Mouse (Mus musculus): ENCODE measurements around the gene Ifitm1. TPM values are rescaled to one million over a fixed set of nuclear protein-coding genes. Genes with fewer than 3 reads are reported as not detected.

The Ifitm1 gene
- polyA plus RNA-seq (2014; fragmentation: Nextera tagmentation; extraction: Ambion mirVana), result 5.6 and 8.1 TPM in 2 replicates

- WGBS, result 82% methylated on average over 4 of the region's 4 CpGs
- H3K4me3 ChIP-seq (ENCODE audit: low read depth, low read length), result no peak within 1 kb of the TSS
Measured at GRCm38 (mm10) chr7:140966921-140967320, at the start of gene Ifitm1. Gene Ifitm1 (plus strand): TSS chr7:140967221.

DNA sequence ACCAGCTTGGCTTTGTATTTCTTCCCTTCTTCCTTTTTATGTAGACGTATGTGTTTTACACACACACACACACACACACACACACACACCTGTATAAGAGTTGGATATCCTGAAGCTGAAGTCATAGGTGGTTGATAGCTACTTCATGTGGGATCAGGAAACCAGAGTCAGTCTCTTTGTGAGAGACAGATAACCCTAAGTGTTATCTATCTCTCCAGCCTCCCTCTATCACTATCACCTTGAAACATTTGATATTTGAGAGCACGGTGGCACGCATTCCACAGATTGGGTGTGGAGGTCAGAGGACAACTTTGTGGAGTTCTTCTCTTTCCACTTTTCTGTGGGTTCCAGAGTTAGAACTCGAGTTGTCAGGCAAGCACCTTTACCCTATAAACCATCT lies 47.1 kb upstream of the Ifitm1 start:
- ATAC-seq (replicated peaks; ENCODE audit: low FRiP score) (no peak), DNase-seq (ENCODE audit: low spot score) (no peak)
- H3K36me3 ChIP-seq (ENCODE audit: control insufficient read depth, insufficient read depth, low read length), result no peaks in the 10 kb centered on the region
- H3K9me3 ChIP-seq (ENCODE audit: control insufficient read depth, low read length), result no peaks in the 10 kb centered on the region
- WGBS, result 80% methylated on average over 4 of the region's 4 CpGs
- H3K4me1 ChIP-seq (replicated peaks; ENCODE audit: control insufficient read depth, insufficient read depth, low read length), result peaks cover 6% of the 10 kb centered on the region; the same call in 1 of the 2 replicates
- no peak overlapping the region for H3K9ac ChIP-seq (ENCODE audit: low read length)
- no peak overlapping the region for H3K4me3 ChIP-seq (ENCODE audit: low read depth, low read length)
- no peak overlapping the region for H3K4me2 ChIP-seq (ENCODE audit: low read depth, low read length, severe bottlenecking)
- no peak overlapping the region for H3K27ac ChIP-seq (ENCODE audit: low read depth, low read length)
- H3K27me3 ChIP-seq (ENCODE audit: control insufficient read depth, insufficient read depth, low read length), result peaks cover 49% of the 10 kb centered on the region

More at GRCm38 (mm10) chr7:140966921-140967320, at the start of gene Ifitm1:
- H3K27me3 ChIP-seq (ENCODE audit: control insufficient read depth, insufficient read depth, low read length), result no peaks in the 10 kb centered on the region; the same call in 1 of the 2 replicates
- no peak within 1 kb of the TSS for H3K9ac ChIP-seq (ENCODE audit: low read length)
- no peak for DNase-seq (ENCODE audit: low spot score)
- H3K36me3 ChIP-seq (ENCODE audit: control insufficient read depth, insufficient read depth, low read length), result no peaks in the 10 kb centered on the region
- no peak within 1 kb of the TSS for H3K27ac ChIP-seq (ENCODE audit: low read depth, low read length)
- peaks cover 6% of the 10 kb centered on the region; the same call in 1 of the 2 replicates for H3K4me1 ChIP-seq (replicated peaks; ENCODE audit: control insufficient read depth, insufficient read depth, low read length)
- no peaks in the 10 kb centered on the region for H3K9me3 ChIP-seq (ENCODE audit: control insufficient read depth, low read length)
- no peak for ATAC-seq (replicated peaks; ENCODE audit: low FRiP score)
- no peak within 1 kb of the TSS for H3K4me2 ChIP-seq (ENCODE audit: low read depth, low read length, severe bottlenecking)

DNA sequence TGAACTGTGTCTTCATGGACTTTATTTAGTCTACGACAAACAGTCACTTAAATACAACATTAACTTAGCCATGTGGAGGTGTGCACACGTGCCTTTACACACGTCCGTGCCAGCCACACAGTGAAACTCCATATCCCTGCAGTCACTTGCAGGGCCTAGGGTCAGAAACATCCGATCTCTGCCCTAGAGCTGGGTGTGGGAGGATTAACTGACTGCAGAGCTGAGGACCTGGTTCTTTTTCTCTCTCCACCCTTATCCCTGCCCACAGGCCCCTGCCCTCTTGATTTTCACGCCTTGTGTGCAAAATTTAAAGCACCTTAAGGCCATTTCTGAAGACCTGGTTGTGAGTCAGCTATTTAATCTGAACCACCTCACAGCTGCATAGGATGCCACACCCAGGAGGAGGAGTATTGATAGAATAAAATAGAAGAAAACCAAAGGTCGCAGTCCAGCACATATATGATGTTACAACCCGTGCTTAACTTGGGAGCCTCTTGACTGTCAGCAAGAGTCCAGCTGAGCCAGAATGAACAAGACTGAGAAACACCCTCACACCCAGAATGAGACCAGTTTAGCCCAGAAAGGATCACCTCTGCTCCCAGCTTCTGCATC lies 46.5 kb upstream of the Ifitm1 start, which contains the start of gene Nlrp6:
Gene Nlrp6, plus strand, starts transcription at position 485 of the 612 bp plus-strand sequence.
- DNase-seq (ENCODE audit: low spot score) (no peak), ATAC-seq (replicated peaks; ENCODE audit: low FRiP score) (no peak)
- Histone ChIP-seq H3K4me1 (replicated peaks; ENCODE audit: control insufficient read depth, insufficient read depth, low read length) (peaks cover 6% of the 10 kb centered on the region; the same call in 1 of the 2 replicates), H3K36me3 (ENCODE audit: control insufficient read depth, insufficient read depth, low read length) (no peaks in the 10 kb centered on the region), H3K9ac (ENCODE audit: low read length) (no peak within 1 kb of the TSS), H3K27me3 (ENCODE audit: control insufficient read depth, insufficient read depth, low read length) (peaks cover 52% of the 10 kb centered on the region), H3K4me2 (ENCODE audit: low read depth, low read length, severe bottlenecking) (no peak within 1 kb of the TSS), H3K27ac (ENCODE audit: low read depth, low read length) (no peak within 1 kb of the TSS), H3K4me3 (ENCODE audit: low read depth, low read length) (no peak within 1 kb of the TSS), H3K9me3 (ENCODE audit: control insufficient read depth, low read length) (no peaks in the 10 kb centered on the region)
- 75% methylated on average over 8 of the region's 8 CpGs for WGBS

DNA sequence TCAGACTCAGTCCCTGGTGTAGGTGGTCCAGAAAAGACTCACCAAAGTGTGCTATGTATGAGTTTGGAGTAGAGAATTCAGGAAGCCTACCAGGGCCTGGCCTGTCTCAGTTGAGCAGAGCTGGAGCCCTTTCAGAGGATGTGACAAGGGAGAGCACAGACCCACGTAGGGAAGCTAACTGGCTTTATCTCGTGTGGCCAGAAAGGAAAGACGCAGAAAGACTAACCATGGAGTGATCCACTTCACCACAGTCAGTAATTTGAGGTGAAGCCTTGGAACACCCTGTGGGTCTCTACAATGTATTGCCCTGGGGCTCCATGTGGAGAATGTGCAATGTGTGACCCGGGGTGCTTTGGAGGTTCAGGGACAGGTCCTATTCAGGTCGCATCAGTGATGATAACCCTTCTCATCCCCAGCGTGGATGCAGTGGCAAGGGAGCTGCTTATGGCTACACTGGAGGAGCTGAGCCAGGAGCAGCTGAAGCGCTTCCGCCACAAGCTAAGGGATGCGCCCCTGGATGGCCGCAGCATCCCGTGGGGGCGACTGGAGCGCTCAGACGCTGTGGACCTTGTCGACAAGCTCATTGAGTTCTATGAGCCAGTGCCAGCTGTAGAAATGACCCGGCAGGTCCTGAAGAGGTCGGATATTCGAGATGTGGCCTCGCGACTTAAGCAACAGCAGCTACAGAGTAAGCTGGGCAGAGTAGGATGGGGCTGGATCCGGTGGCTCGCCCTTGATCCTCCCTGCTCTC lies 45.6 kb upstream of the Ifitm1 start:
- ATAC-seq (replicated peaks; ENCODE audit: low FRiP score), result no peak

DNA sequence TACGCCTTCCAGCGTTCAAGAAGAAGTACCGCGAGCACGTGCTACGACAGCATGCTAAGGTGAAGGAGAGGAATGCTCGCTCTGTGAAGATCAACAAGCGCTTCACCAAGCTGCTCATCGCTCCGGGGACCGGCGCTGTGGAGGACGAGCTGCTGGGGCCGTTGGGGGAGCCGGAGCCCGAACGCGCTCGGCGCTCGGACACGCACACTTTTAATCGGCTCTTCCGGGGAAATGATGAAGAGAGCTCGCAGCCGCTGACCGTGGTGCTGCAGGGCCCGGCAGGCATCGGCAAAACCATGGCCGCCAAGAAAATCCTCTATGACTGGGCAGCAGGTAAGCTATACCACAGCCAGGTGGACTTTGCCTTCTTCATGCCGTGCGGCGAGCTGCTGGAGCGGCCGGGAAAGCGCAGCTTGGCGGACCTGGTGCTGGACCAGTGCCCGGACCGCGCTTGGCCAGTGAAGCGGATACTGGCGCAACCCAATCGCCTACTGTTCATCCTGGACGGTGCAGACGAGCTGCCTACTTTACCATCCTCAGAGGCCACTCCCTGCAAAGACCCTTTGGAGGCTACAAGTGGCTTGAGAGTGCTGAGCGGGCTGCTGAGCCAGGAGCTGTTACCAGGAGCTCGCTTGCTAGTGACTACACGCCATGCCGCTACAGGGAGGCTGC lies 44.5 kb upstream of the Ifitm1 start:
- Histone ChIP-seq H3K27ac (ENCODE audit: low read depth, low read length) (no peak overlapping the region), H3K4me1 (replicated peaks; ENCODE audit: control insufficient read depth, insufficient read depth, low read length) (peaks cover 6% of the 10 kb centered on the region; the same call in 1 of the 2 replicates), H3K4me2 (ENCODE audit: low read depth, low read length, severe bottlenecking) (peak overlapping the region; percentile 81), H3K9ac (ENCODE audit: low read length) (peak overlapping the region; percentile 41; the same call in 1 of the 2 replicates), H3K4me3 (ENCODE audit: low read depth, low read length) (peak overlapping the region; percentile 30), H3K9me3 (ENCODE audit: control insufficient read depth, low read length) (no peaks in the 10 kb centered on the region), H3K36me3 (ENCODE audit: control insufficient read depth, insufficient read depth, low read length) (no peaks in the 10 kb centered on the region), H3K27me3 (ENCODE audit: control insufficient read depth, insufficient read depth, low read length) (peaks cover 52% of the 10 kb centered on the region)
- WGBS, result under 1% methylated on average over 49 of the region's 49 CpGs
- ATAC-seq (replicated peaks; ENCODE audit: low FRiP score) (peak; percentile 30; the same call in 1 of the 2 replicates), DNase-seq (ENCODE audit: low spot score) (peak; percentile 70)

More for the DNA sequence above, 45.6 kb upstream of the Ifitm1 start:
- 29% methylated on average over 22 of the region's 22 CpGs for WGBS
- Histone ChIP-seq H3K4me3 (ENCODE audit: low read depth, low read length) (no peak overlapping the region), H3K4me2 (ENCODE audit: low read depth, low read length, severe bottlenecking) (no peak overlapping the region), H3K27ac (ENCODE audit: low read depth, low read length) (no peak overlapping the region), H3K36me3 (ENCODE audit: control insufficient read depth, insufficient read depth, low read length) (no peaks in the 10 kb centered on the region), H3K9ac (ENCODE audit: low read length) (no peak overlapping the region), H3K4me1 (replicated peaks; ENCODE audit: control insufficient read depth, insufficient read depth, low read length) (peaks cover 6% of the 10 kb centered on the region; the same call in 1 of the 2 replicates), H3K9me3 (ENCODE audit: control insufficient read depth, low read length) (no peaks in the 10 kb centered on the region), H3K27me3 (ENCODE audit: control insufficient read depth, insufficient read depth, low read length) (peaks cover 52% of the 10 kb centered on the region)
- no peak for DNase-seq (ENCODE audit: low spot score)

DNA sequence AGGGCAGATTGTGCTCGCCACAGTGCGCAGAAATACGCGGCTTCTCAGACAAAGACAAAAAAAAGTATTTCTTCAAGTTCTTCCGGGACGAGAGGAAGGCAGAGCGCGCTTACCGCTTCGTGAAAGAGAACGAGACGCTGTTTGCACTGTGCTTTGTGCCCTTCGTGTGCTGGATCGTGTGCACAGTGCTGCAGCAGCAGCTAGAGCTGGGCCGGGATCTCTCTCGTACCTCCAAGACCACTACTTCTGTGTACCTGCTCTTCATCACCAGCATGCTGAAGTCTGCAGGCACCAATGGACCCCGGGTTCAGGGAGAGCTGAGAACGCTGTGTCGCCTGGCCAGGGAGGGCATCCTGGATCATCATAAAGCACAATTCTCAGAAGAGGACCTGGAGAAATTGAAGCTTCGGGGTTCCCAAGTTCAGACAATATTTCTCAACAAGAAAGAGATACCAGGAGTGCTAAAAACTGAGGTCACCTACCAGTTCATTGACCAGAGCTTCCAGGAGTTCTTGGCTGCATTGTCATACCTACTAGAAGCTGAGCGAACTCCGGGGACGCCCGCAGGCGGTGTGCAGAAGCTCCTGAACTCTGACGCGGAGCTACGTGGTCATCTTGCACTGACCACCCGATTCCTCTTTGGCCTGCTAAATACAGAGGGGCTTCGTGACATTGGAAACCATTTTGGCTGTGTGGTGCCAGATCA lies 43.8 kb upstream of the Ifitm1 start:
- H3K4me3 ChIP-seq (ENCODE audit: low read depth, low read length), result peak overlapping the region; percentile 30
- peaks cover 52% of the 10 kb centered on the region for H3K27me3 ChIP-seq (ENCODE audit: control insufficient read depth, insufficient read depth, low read length)
- ATAC-seq (replicated peaks; ENCODE audit: low FRiP score) (no peak; the same call in 1 of the 2 replicates), DNase-seq (ENCODE audit: low spot score) (no peak)
- no peaks in the 10 kb centered on the region for H3K9me3 ChIP-seq (ENCODE audit: control insufficient read depth, low read length)
- H3K27ac ChIP-seq (ENCODE audit: low read depth, low read length), result no peak overlapping the region
- H3K4me2 ChIP-seq (ENCODE audit: low read depth, low read length, severe bottlenecking), result peak overlapping the region; percentile 81
- no peaks in the 10 kb centered on the region for H3K36me3 ChIP-seq (ENCODE audit: control insufficient read depth, insufficient read depth, low read length)
- H3K9ac ChIP-seq (ENCODE audit: low read length), result peak overlapping the region; percentile 41
- 22% methylated on average over 30 of the region's 30 CpGs for WGBS
- H3K4me1 ChIP-seq (replicated peaks; ENCODE audit: control insufficient read depth, insufficient read depth, low read length), result peaks cover 6% of the 10 kb centered on the region; the same call in 1 of the 2 replicates

DNA sequence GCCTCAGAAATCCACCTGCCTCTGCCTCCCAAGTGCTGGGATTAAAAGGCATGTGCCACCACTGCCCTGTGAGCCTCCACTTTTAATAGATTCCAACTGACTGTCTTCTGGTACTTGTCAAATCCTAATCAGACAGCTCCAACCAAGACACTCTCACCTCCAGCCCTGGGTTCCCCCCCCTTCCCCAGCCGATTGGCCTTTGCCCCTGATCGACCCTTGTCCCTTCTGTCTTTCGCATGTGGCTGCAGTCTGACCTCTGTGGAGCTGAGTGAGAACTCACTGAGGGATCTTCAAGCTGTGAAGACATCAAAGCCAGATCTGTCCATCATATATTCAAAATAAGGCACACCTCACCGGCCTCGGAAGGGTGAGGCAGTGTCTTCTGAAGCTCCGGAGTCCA lies 39.8 kb upstream of the Ifitm1 start:
- H3K9ac ChIP-seq (ENCODE audit: low read length), result no peak overlapping the region
- 92% methylated on average over 6 of the region's 6 CpGs for WGBS
- peaks cover 26% of the 10 kb centered on the region for H3K27me3 ChIP-seq (ENCODE audit: control insufficient read depth, insufficient read depth, low read length)
- H3K27ac ChIP-seq (ENCODE audit: low read depth, low read length), result no peak overlapping the region
- DNase-seq (ENCODE audit: low spot score), result no peak
- peaks cover 4% of the 10 kb centered on the region; the same call in 1 of the 2 replicates for H3K4me1 ChIP-seq (replicated peaks; ENCODE audit: control insufficient read depth, insufficient read depth, low read length)
- no peak overlapping the region for H3K4me3 ChIP-seq (ENCODE audit: low read depth, low read length)
- no peak for ATAC-seq (replicated peaks; ENCODE audit: low FRiP score)
- no peaks in the 10 kb centered on the region for H3K36me3 ChIP-seq (ENCODE audit: control insufficient read depth, insufficient read depth, low read length)
- no peak overlapping the region for H3K4me2 ChIP-seq (ENCODE audit: low read depth, low read length, severe bottlenecking)
- H3K9me3 ChIP-seq (ENCODE audit: control insufficient read depth, low read length), result no peaks in the 10 kb centered on the region

DNA sequence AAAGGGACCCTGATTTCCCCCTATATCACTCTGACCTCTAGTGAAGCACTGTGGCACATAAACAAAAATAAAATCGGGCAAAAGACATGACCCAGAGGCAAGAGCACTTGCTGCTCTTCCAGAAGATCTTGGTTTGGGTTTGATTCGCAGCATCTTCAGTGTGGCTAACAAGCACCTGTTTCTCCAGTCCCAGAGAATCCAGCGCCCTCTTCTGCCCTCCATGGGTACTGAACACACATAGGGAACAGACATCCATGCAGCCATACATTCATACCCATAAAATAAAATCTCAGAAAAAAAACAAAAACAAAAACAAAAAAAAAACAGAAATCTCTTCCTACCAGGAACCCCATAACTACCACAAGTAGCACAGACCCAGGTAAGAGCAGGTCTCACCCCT lies 28.6 kb upstream of the Ifitm1 start:
- H3K9me3 ChIP-seq (ENCODE audit: control insufficient read depth, low read length), result no peaks in the 10 kb centered on the region
- ATAC-seq (replicated peaks; ENCODE audit: low FRiP score), result no peak
- 42% methylated on average over 3 of the region's 3 CpGs for WGBS

More for the DNA sequence above, 28.6 kb upstream of the Ifitm1 start:
- Histone ChIP-seq H3K36me3 (ENCODE audit: control insufficient read depth, insufficient read depth, low read length) (no peaks in the 10 kb centered on the region), H3K4me1 (replicated peaks; ENCODE audit: control insufficient read depth, insufficient read depth, low read length) (peaks cover 2% of the 10 kb centered on the region; the same call in 1 of the 2 replicates), H3K9ac (ENCODE audit: low read length) (no peak overlapping the region), H3K4me2 (ENCODE audit: low read depth, low read length, severe bottlenecking) (no peak overlapping the region), H3K27ac (ENCODE audit: low read depth, low read length) (no peak overlapping the region), H3K27me3 (ENCODE audit: control insufficient read depth, insufficient read depth, low read length) (no peaks in the 10 kb centered on the region), H3K4me3 (ENCODE audit: low read depth, low read length) (no peak overlapping the region)
- no peak for DNase-seq (ENCODE audit: low spot score)
